Mouse (Mus musculus) E14TG2a.4 (cell line): Measurements from ENCODE around the gene Ddx6.

Source experiments
- CTCF ChIP-seq: conservative IDR thresholded peaks from 2 replicates; pipeline ENCODE4 v1.5.1; 2014; ENCODE audit warnings: low read length
- POU5F1 ChIP-seq: IDR thresholded peaks from 2 replicates; pipeline ENCODE4 v1.6.1; 2014; ENCODE audit warnings: low read length, borderline replicate concordance

GRCm38 (mm10) chr9:44597742-44598141 is 7.0 kb upstream of the Ddx6 start:
- TF ChIP-seq CTCF (no peak), POU5F1 (no peak)
